Mouse (Mus musculus) megakaryocyte, adult 5-6 weeks (primary cell): Measurements from ENCODE around the gene Gtpbp3. TPM values are rescaled to one million over a fixed set of nuclear protein-coding genes. Genes with fewer than 3 reads are reported as not detected.
A peak's percentile ranks its signal among the peaks of the same experiment; 100 is the strongest.

ENCODE experiments used
- ATAC-seq: 2 replicates; pipeline ENCODE4 v1.8.0; 2016; ENCODE audit warnings: mild to moderate bottlenecking, inconsistent platforms; ENCODE audit not compliant: poor library complexity, severe bottlenecking
- total RNA-seq, 2 experiments: library from RNA; stranded (forward) in 1 of 2; stranded (reverse) in 1 of 2; fragments of 153-499, 151-499 nt in 1 of 2; fragments of 221-1000, 200-1000 nt in 1 of 2; gene quantifications; 2 replicates each; pipeline versions ENCODE4 v1.2.3 to v1.2.4; 2015 to 2017

Gene Gtpbp3
- total RNA-seq (2015): 3.4 and 3.7 TPM in 2 replicates
- 12.1 and 14.2 TPM in 2 replicates for total RNA-seq (2017)

- peak; percentile 55 for ATAC-seq
Measured at GRCm38 (mm10) chr8:71487691-71488445, at the start of gene Gtpbp3. Gene Gtpbp3 (plus strand): TSS chr8:71488103.

GRCm38 (mm10) chr8:71441404-71441803 is 46.5 kb upstream of the Gtpbp3 start:
- peak; percentile 86 for ATAC-seq

- no peak for ATAC-seq
Measured at GRCm38 (mm10) chr8:71445096-71445495, 42.8 kb upstream of the Gtpbp3 start.

GRCm38 (mm10) chr8:71451337-71451736 is 36.6 kb upstream of the Gtpbp3 start:
- ATAC-seq: no peak

- no peak for ATAC-seq
Measured at GRCm38 (mm10) chr8:71451777-71452176, 36.1 kb upstream of the Gtpbp3 start.

GRCm38 (mm10) chr8:71452669-71453068 is 35.2 kb upstream of the Gtpbp3 start:
- ATAC-seq: no peak

- ATAC-seq: no peak
Measured at GRCm38 (mm10) chr8:71454668-71455067, 33.2 kb upstream of the Gtpbp3 start.

GRCm38 (mm10) chr8:71456906-71457305 is 31.0 kb upstream of the Gtpbp3 start:
- ATAC-seq: no peak

- ATAC-seq: no peak
Measured at GRCm38 (mm10) chr8:71457659-71458270, 30.1 kb upstream of the Gtpbp3 start.

- ATAC-seq: no peak
Measured at GRCm38 (mm10) chr8:71460716-71461115, 27.2 kb upstream of the Gtpbp3 start.

GRCm38 (mm10) chr8:71461152-71461840 is 26.6 kb upstream of the Gtpbp3 start:
- ATAC-seq: no peak

GRCm38 (mm10) chr8:71462191-71462590 is 25.7 kb upstream of the Gtpbp3 start:
- no peak for ATAC-seq

GRCm38 (mm10) chr8:71462786-71463185 is 25.1 kb upstream of the Gtpbp3 start:
- peak; percentile 13 for ATAC-seq

- ATAC-seq: peak; percentile 73
Measured at GRCm38 (mm10) chr8:71463188-71464033, 24.5 kb upstream of the Gtpbp3 start, which contains the start of gene Abhd8. Gene Abhd8 (minus strand): TSS chr8:71463655.

- peak; percentile 75 for ATAC-seq
Measured at GRCm38 (mm10) chr8:71464513-71465500, 23.1 kb upstream of the Gtpbp3 start, which contains the start of gene Mrpl34. Gene Mrpl34 (plus strand): TSS chr8:71464959.

GRCm38 (mm10) chr8:71465733-71466132 is 22.2 kb upstream of the Gtpbp3 start:
- ATAC-seq: no peak

GRCm38 (mm10) chr8:71466198-71466597 is 21.7 kb upstream of the Gtpbp3 start:
- ATAC-seq: no peak

GRCm38 (mm10) chr8:71467201-71467600 is 20.7 kb upstream of the Gtpbp3 start:
- ATAC-seq: no peak

GRCm38 (mm10) chr8:71468001-71468400 is 19.9 kb upstream of the Gtpbp3 start:
- ATAC-seq: no peak
